Mouse (Mus musculus) embryonic facial prominence, embryonic 10.5 days (tissue): ENCODE measurements around the gene Cxcl3. TPM values are rescaled to one million over a fixed set of nuclear protein-coding genes. Genes with fewer than 3 reads are reported as not detected.
"Not testable (repeated sequence)": the region's sequence is repeated elsewhere in the genome, so short reads cannot be mapped to it uniquely, and the experiment has no call there.

Source experiments
- DNase-seq: peaks from one replicate; pipeline ENCODE4 v3.0.0-alpha.2; 2017; ENCODE audit warnings: low spot score
- H3K27ac ChIP-seq: fragments of 300-500 bp; sonication (generic); replicated peaks from 2 replicates; pipeline ENCODE4 v1.5.1; 2016; ENCODE audit warnings: mild to moderate bottlenecking
- H3K27me3 ChIP-seq: fragments of 300-500 bp; sonication (generic); replicated peaks from 2 replicates; pipeline ENCODE4 v1.6.1; 2016; ENCODE audit warnings: low read depth, mild to moderate bottlenecking; ENCODE audit not compliant: poor library complexity, severe bottlenecking
- H3K36me3 ChIP-seq: fragments of 300-500 bp; sonication (generic); replicated peaks from 2 replicates; pipeline ENCODE4 v1.6.1; 2016; ENCODE audit warnings: mild to moderate bottlenecking, moderate library complexity
- H3K4me1 ChIP-seq: fragments of 300-500 bp; sonication (generic); 2 replicates; pipeline ENCODE4 v1.6.1; 2016
- H3K4me3 ChIP-seq: fragments of 300-500 bp; sonication (generic); 2 replicates; pipeline ENCODE4 v1.5.1; 2016; ENCODE audit warnings: mild to moderate bottlenecking, moderate library complexity
- H3K9me3 ChIP-seq: fragments of 300-500 bp; sonication (generic); 2 replicates; pipeline ENCODE4 v1.6.1; 2016; ENCODE audit warnings: mild to moderate bottlenecking
- WGBS: fragments of 180-500 bp; shearing (Covaris S2); methylation state at CpG from one replicate; pipeline ENCODE4 v1.1.7; 2016; 5-methylcytosine and 5-hydroxymethylcytosine counted together
- polyA plus RNA-seq: library from polyadenylated mRNA; unstranded; fragments of >200 nt; fragmentation: Nextera tagmentation; extraction: Ambion mirVana; gene quantifications from 2 replicates; pipeline ENCODE4 v1.2.1, GENCODE M21; 2016

Gene Cxcl3
- polyA plus RNA-seq, 1 experiment from 2014 or later: 0.15 TPM

- Histone ChIP-seq H3K4me1 (no peaks in the 10 kb centered on the region), H3K9me3 (no peaks in the 10 kb centered on the region), H3K27me3 (no peaks in the 10 kb centered on the region), H3K4me3 (no peak overlapping the region), H3K27ac (no peak overlapping the region), H3K36me3 (no peaks in the 10 kb centered on the region)
- DNase-seq: no peak
- WGBS: 82% methylated on average over 3 of the region's 3 CpGs
These were observed 14.5 kb upstream of the Cxcl3 start for GRCm38 (mm10) chr5:90771369-90771768.

- Histone ChIP-seq H3K27me3 (no peaks in the 10 kb centered on the region), H3K9me3 (no peaks in the 10 kb centered on the region), H3K27ac (no peak within 1 kb of the TSS), H3K36me3 (no peaks in the 10 kb centered on the region), H3K4me3 (no peak within 1 kb of the TSS), H3K4me1 (no peaks in the 10 kb centered on the region)
- 88% methylated on average over 16 of the region's 16 CpGs for WGBS
- DNase-seq: no peak
These were observed 13.8 kb upstream of the Cxcl3 start, which contains the start of gene Pf4 for GRCm38 (mm10) chr5:90771880-90772653. Gene Pf4 (plus strand): TSS chr5:90772435.

GRCm38 (mm10) chr5:90775562-90775961 lies 10.3 kb upstream of the Cxcl3 start:
- H3K4me1 ChIP-seq: no peaks in the 10 kb centered on the region
- WGBS: 91% methylated on average over 5 of the region's 5 CpGs
- H3K36me3 ChIP-seq: no peaks in the 10 kb centered on the region
- no peaks in the 10 kb centered on the region for H3K27me3 ChIP-seq
- no peak for DNase-seq
- H3K4me3 ChIP-seq: no peak overlapping the region
- H3K9me3 ChIP-seq: no peaks in the 10 kb centered on the region
- H3K27ac ChIP-seq: no peak overlapping the region

GRCm38 (mm10) chr5:90777621-90778020 lies 8.3 kb upstream of the Cxcl3 start:
- Histone ChIP-seq H3K27ac (no peak overlapping the region), H3K4me1 (no peaks in the 10 kb centered on the region), H3K4me3 (no peak overlapping the region), H3K27me3 (no peaks in the 10 kb centered on the region), H3K9me3 (no peaks in the 10 kb centered on the region), H3K36me3 (no peaks in the 10 kb centered on the region)
- no peak for DNase-seq
- WGBS: 80% methylated on average over 10 of the region's 10 CpGs

GRCm38 (mm10) chr5:90778856-90779255 lies 7.0 kb upstream of the Cxcl3 start:
- Histone ChIP-seq H3K27me3 (no peaks in the 10 kb centered on the region), H3K27ac (no peak overlapping the region), H3K9me3 (no peaks in the 10 kb centered on the region), H3K4me3 (no peak overlapping the region), H3K4me1 (no peaks in the 10 kb centered on the region), H3K36me3 (no peaks in the 10 kb centered on the region)
- WGBS: 88% methylated on average over 6 of the region's 6 CpGs
- no peak for DNase-seq

- Histone ChIP-seq H3K9me3 (no peaks in the 10 kb centered on the region), H3K36me3 (no peaks in the 10 kb centered on the region), H3K4me1 (peaks cover 8% of the 10 kb centered on the region), H3K27ac (no peak overlapping the region), H3K4me3 (no peak overlapping the region), H3K27me3 (peaks cover 7% of the 10 kb centered on the region)
- no peak for DNase-seq
- 87% methylated on average over 3 of the region's 3 CpGs for whole genome bisulfite sequencing
These were observed 2.2 kb upstream of the Cxcl3 start for GRCm38 (mm10) chr5:90783697-90784096.

- no peak overlapping the region for H3K4me3 ChIP-seq
- H3K9me3 ChIP-seq: no peaks in the 10 kb centered on the region
- DNase-seq: no peak
- H3K4me1 ChIP-seq: peaks cover 8% of the 10 kb centered on the region
- no peak overlapping the region for H3K27ac ChIP-seq
- H3K27me3 ChIP-seq: peaks cover 7% of the 10 kb centered on the region
- no peaks in the 10 kb centered on the region for H3K36me3 ChIP-seq
- WGBS: 78% methylated on average over 4 of the region's 4 CpGs
These were observed 2.2 kb downstream of the Cxcl3 start for GRCm38 (mm10) chr5:90788114-90788513.

- WGBS: 84% methylated on average over 11 of the region's 11 CpGs
- Histone ChIP-seq H3K27me3 (peaks cover 7% of the 10 kb centered on the region), H3K36me3 (no peaks in the 10 kb centered on the region), H3K4me1 (peaks cover 8% of the 10 kb centered on the region), H3K4me3 (no peak overlapping the region), H3K9me3 (no peaks in the 10 kb centered on the region), H3K27ac (no peak overlapping the region)
- DNase-seq: no peak
These were observed 3.6 kb downstream of the Cxcl3 start for GRCm38 (mm10) chr5:90789306-90790073.

- peaks cover 8% of the 10 kb centered on the region for H3K4me1 ChIP-seq
- H3K36me3 ChIP-seq: no peaks in the 10 kb centered on the region
- no peaks in the 10 kb centered on the region for H3K9me3 ChIP-seq
- WGBS: 82% methylated on average over 8 of the region's 8 CpGs
- H3K27ac ChIP-seq: no peak overlapping the region
- DNase-seq: no peak
- peaks cover 7% of the 10 kb centered on the region for H3K27me3 ChIP-seq
- H3K4me3 ChIP-seq: no peak overlapping the region
These were observed 4.2 kb downstream of the Cxcl3 start for GRCm38 (mm10) chr5:90790074-90790502.

GRCm38 (mm10) chr5:90794195-90794625 lies 8.3 kb downstream of the Cxcl3 start, which contains the start of gene Cxcl15:
Gene Cxcl15 (plus strand): TSS chr5:90794534.
- Histone ChIP-seq H3K9me3 (no peaks in the 10 kb centered on the region), H3K36me3 (no peaks in the 10 kb centered on the region), H3K27me3 (no peaks in the 10 kb centered on the region), H3K27ac (no peak within 1 kb of the TSS), H3K4me1 (no peaks in the 10 kb centered on the region), H3K4me3 (no peak within 1 kb of the TSS)
- no peak for DNase-seq
- 71% methylated on average over 5 of the region's 5 CpGs for WGBS

GRCm38 (mm10) chr5:90795392-90795791 lies 9.5 kb downstream of the Cxcl3 start:
- not testable (repeated sequence) for DNase-seq, H3K4me1 ChIP-seq, H3K36me3 ChIP-seq, H3K27me3 ChIP-seq, H3K27ac ChIP-seq, H3K9me3 ChIP-seq, H3K4me3 ChIP-seq
- WGBS: 92% methylated on average over 2 of the region's 2 CpGs

- Histone ChIP-seq H3K4me3 (no peak overlapping the region), H3K27ac (no peak overlapping the region), H3K4me1 (no peaks in the 10 kb centered on the region), H3K36me3 (no peaks in the 10 kb centered on the region), H3K9me3 (no peaks in the 10 kb centered on the region), H3K27me3 (no peaks in the 10 kb centered on the region)
- no peak for DNase-seq
These were observed 18.7 kb downstream of the Cxcl3 start for GRCm38 (mm10) chr5:90804574-90804973.

- no peak for DNase-seq
These were observed 20.1 kb downstream of the Cxcl3 start for GRCm38 (mm10) chr5:90806050-90806449.

More at GRCm38 (mm10) chr5:90806050-90806449, 20.1 kb downstream of the Cxcl3 start:
- no peaks in the 10 kb centered on the region for H3K9me3 ChIP-seq
- H3K36me3 ChIP-seq: no peaks in the 10 kb centered on the region
- H3K27ac ChIP-seq: no peak overlapping the region
- no peaks in the 10 kb centered on the region for H3K27me3 ChIP-seq
- no peaks in the 10 kb centered on the region for H3K4me1 ChIP-seq
- no peak overlapping the region for H3K4me3 ChIP-seq
